Mouse (Mus musculus): ENCODE measurements around the gene Ube2l3. TPM values are rescaled to one million over a fixed set of nuclear protein-coding genes. Genes with fewer than 3 reads are reported as not detected.
"Not testable (repeated sequence)": the region's sequence is repeated elsewhere in the genome, so short reads cannot be mapped to it uniquely, and the experiment has no call there.

Ube2l3 gene
- polyA plus RNA-seq, 1 experiment = 51.2 TPM

DNA sequence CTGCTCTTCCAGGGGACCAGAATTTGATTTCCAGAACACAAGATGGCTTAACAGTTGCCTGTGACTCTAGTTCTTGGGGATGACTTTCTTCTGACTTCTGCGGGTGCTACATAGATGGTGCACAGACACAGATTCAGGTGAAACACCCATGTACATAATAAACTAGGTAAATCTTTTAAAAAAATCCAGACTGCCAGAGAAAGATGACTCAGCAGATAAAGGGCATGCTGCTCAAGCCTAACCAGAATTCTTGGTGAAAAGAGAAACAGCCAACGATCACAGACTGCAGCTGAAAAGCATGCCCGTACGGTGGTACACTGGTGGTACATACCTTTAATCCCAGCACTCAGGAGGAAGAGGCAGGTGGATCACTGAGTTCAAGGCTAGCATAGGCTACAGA, 8.6 kb downstream of the Ube2l3 start:
- WGBS = 79% methylated on average over 4 of the region's 4 CpGs
- TF ChIP-seq POLR2A (IDR thresholded peaks at IDR 0.05; ENCODE audit: borderline replicate concordance, extremely low read depth, low read depth, low read length) (no peak), CTCF (IDR thresholded peaks at IDR 0.05; ENCODE audit: insufficient read depth, low read length) (no peak)
- no peak for DNase-seq
- Histone ChIP-seq H3K4me1 (ENCODE audit: control insufficient read depth, insufficient read depth, low read length) (peaks cover 8% of the 10 kb centered on the region), H3K4me3 (replicated peaks; ENCODE audit: extremely low read depth, low read depth, low read length) (no peak overlapping the region)

DNA sequence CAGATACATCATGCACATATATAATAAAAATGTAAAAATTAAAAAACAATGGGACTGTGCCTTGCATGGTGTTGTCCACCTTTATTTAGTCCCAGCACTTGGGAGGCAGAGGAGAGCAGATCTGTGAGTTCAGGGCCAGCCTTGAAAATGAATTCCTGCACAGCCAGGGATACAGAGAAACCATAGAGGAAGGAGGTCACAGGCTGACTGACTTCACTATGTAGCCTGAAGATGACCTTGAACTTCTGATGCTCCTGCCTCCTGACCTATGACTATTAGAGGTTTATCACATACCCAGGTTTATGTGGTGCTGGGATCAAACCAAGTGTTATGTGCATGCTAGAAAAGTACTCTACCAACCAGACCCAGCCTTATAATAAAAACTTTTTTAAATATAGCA, 17.0 kb downstream of the Ube2l3 start:
- peaks cover 6% of the 10 kb centered on the region for H3K4me1 ChIP-seq (ENCODE audit: control insufficient read depth, insufficient read depth, low read length)
- no peak for DNase-seq
- TF ChIP-seq POLR2A (IDR thresholded peaks at IDR 0.05; ENCODE audit: borderline replicate concordance, extremely low read depth, low read depth, low read length) (no peak), CTCF (IDR thresholded peaks at IDR 0.05; ENCODE audit: insufficient read depth, low read length) (no peak)
- H3K4me3 ChIP-seq (replicated peaks; ENCODE audit: extremely low read depth, low read depth, low read length) = no peak overlapping the region

DNA sequence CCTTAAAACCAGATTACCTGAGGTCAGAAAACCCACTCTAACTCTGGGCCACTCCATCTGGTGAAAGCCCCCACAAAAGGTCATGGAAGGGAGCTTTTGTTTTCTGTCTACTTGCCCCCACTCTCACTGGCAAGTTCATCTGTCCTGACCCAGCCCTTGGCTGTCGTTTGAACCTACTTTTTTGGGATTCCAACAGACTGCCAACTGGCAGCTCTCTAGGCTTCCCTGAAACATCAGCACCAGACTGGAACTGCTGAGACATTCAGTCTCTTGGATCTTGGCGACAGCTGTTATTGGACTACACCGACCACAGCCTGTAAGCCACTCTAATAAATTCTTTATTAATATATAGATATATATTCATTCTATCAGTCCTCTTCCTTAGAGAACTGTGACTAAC, 19.4 kb downstream of the Ube2l3 start:
- Histone ChIP-seq H3K4me3 (replicated peaks; ENCODE audit: extremely low read depth, low read depth, low read length) (no peak overlapping the region), H3K4me1 (ENCODE audit: control insufficient read depth, insufficient read depth, low read length) (peaks cover 6% of the 10 kb centered on the region)
- TF ChIP-seq CTCF (IDR thresholded peaks at IDR 0.05; ENCODE audit: insufficient read depth, low read length) (no peak), POLR2A (IDR thresholded peaks at IDR 0.05; ENCODE audit: borderline replicate concordance, extremely low read depth, low read depth, low read length) (no peak)
- no peak for DNase-seq
- 61% methylated on average over 3 of the region's 3 CpGs for WGBS

DNA sequence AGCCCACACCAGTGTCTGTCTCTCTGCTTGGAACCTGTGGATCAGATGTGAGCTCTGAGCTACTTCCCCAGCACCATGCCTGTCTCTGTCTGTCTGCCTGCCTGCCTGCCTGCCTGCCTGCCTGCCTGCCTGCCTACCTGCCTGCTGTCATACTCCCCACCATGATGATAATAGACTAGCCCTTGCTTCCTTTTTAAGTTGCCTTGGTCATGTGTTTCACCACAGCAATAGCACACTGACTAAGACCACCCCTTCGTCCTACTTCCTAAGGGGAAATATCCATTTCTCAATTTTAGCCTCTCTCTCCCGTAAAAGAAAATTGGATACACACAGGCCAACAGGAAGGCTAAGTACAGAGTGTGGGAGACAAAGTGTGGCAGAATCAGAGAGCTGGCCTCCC, 20.3 kb downstream of the Ube2l3 start:
- TF ChIP-seq CTCF (IDR thresholded peaks at IDR 0.05; ENCODE audit: insufficient read depth, low read length) (no peak), POLR2A (IDR thresholded peaks at IDR 0.05; ENCODE audit: borderline replicate concordance, extremely low read depth, low read depth, low read length) (no peak)
- no peak for DNase-seq
- WGBS = 57% methylated on average over 2 of the region's 2 CpGs
- no peak overlapping the region for H3K4me3 ChIP-seq (replicated peaks; ENCODE audit: extremely low read depth, low read depth, low read length)
- peaks cover 6% of the 10 kb centered on the region for H3K4me1 ChIP-seq (ENCODE audit: control insufficient read depth, insufficient read depth, low read length)

DNA sequence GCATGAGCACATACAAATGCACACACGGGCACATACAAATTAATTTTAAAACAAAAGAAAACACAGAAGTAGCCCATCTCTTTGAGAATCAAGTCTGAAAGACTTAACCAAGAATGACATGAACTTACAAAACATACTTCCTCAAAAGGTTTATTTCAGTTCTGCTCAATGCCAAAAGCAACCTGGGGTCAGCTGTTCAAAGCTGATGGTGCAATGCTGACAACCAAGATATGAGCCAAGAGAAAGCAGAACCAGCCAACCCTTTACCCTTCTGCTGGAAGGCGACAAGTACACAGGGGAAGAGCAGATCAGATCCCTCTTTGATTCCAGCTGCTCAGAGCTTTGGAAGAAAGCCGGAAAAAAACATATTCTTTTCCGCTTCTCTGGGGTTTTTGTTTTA, 21.1 kb downstream of the Ube2l3 start:
- H3K4me3 ChIP-seq (replicated peaks; ENCODE audit: extremely low read depth, low read depth, low read length) = no peak overlapping the region
- TF ChIP-seq CTCF (IDR thresholded peaks at IDR 0.05; ENCODE audit: insufficient read depth, low read length) = no peak
- no peak for TF ChIP-seq POLR2A (IDR thresholded peaks at IDR 0.05; ENCODE audit: borderline replicate concordance, extremely low read depth, low read depth, low read length)
- WGBS = 53% methylated on average over 4 of the region's 4 CpGs
- no peak for DNase-seq
- H3K4me1 ChIP-seq (ENCODE audit: control insufficient read depth, insufficient read depth, low read length) = peaks cover 6% of the 10 kb centered on the region

DNA sequence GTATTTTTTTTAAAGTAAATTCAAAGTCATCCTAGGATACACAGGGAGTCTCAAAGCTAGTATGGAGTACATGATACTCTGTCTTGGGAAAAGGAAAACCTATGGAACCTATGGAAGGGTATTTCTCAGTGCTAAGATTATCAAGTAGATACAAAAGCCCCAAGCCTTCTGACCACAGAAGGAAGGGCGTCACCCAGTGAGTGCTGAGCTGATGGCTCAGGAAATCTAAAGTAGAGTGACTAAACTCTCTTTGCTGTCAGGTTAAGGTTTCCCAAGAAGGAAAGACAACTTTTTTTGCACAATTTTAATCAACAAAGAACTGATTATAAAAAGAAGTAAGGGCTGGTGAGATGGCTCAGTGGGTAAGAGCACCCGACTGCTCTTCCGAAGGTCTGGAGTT, 22.7 kb downstream of the Ube2l3 start:
- DNase-seq = no peak
- TF ChIP-seq CTCF (IDR thresholded peaks at IDR 0.05; ENCODE audit: insufficient read depth, low read length) (no peak), POLR2A (IDR thresholded peaks at IDR 0.05; ENCODE audit: borderline replicate concordance, extremely low read depth, low read depth, low read length) (no peak)
- Histone ChIP-seq H3K4me1 (ENCODE audit: control insufficient read depth, insufficient read depth, low read length) (peaks cover 6% of the 10 kb centered on the region), H3K4me3 (replicated peaks; ENCODE audit: extremely low read depth, low read depth, low read length) (no peak overlapping the region)
- WGBS = 84% methylated on average over 3 of the region's 3 CpGs

DNA sequence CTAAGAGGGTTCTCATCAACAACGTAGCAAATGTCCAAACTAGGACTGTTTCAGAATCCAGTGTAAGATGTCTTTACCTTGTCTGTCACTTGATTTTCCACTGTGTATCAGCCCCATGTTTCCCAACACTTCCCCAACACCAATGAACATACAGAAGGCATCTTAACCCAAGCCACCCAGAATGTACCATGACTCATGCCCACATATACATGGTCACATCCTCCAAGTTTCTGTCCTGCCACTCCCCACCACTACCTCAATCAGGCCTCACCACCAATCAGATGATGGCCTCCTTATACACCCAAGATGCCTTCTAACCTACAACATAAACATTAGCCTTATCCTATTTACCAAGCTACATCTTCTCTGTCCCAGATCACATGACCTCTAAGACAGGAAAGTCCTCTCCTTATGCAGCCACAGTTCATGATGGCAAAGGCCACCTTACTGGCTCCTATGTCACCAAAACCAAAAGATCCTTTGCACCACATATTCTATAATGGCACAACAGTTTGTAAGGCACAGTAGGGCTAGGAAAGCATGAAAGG, 24.8 kb downstream of the Ube2l3 start:
- WGBS = 86% methylated on average over 1 of the region's 1 CpGs

DNA sequence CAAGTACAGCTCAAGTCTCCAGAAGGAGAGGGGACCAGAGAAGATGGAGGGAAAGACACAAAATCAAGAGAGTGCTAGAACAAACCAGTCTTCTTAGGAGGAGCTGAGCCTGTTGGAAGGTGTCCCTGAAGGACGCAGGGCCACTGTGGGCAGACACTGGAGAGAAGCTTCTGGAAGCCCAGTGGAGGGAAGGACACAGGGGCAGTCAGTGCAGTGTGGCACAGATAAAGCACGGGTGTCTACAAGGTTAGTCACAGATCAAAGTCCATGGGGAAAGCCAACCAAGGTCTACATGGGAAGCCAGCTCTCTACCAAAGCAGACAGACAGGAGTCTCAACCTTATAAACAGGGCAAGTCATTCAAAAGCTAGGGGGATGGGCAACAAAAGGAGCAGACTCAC, 26.7 kb downstream of the Ube2l3 start:
- DNase-seq = no peak
- 80% methylated on average over 2 of the region's 2 CpGs for WGBS

More for the DNA sequence above, 24.8 kb downstream of the Ube2l3 start:
- no peak for DNase-seq
- no peak for TF ChIP-seq POLR2A (IDR thresholded peaks at IDR 0.05; ENCODE audit: borderline replicate concordance, extremely low read depth, low read depth, low read length)
- TF ChIP-seq CTCF (IDR thresholded peaks at IDR 0.05; ENCODE audit: insufficient read depth, low read length) = no peak
- Histone ChIP-seq H3K4me3 (replicated peaks; ENCODE audit: extremely low read depth, low read depth, low read length) (no peak overlapping the region), H3K4me1 (ENCODE audit: control insufficient read depth, insufficient read depth, low read length) (peaks cover 6% of the 10 kb centered on the region)

DNA sequence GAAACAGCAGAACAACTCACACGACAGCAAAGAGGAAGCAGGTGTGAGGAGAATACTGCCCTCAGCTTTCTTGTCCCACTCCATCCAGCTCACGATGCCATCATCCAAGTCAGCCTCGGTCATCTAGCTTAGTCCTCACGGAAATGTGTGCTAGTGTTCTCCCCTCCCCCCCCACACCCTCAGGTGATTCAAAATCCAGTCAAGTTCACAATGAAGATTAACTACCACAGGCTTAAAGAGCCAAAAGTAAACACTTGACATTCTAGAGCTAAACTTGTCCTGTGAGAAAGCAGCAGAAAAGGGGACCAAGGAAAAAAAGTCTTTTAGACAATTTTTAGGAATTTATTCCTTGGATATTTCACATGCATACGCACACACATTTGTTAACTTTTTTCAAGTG, 34.4 kb downstream of the Ube2l3 start:
- 73% methylated on average over 5 of the region's 5 CpGs for WGBS
- Histone ChIP-seq H3K4me3 (replicated peaks; ENCODE audit: extremely low read depth, low read depth, low read length) (no peak overlapping the region), H3K4me1 (ENCODE audit: control insufficient read depth, insufficient read depth, low read length) (peaks cover 4% of the 10 kb centered on the region; the same call in 1 of the 2 replicates)
- TF ChIP-seq POLR2A (IDR thresholded peaks at IDR 0.05; ENCODE audit: borderline replicate concordance, extremely low read depth, low read depth, low read length) (no peak), CTCF (IDR thresholded peaks at IDR 0.05; ENCODE audit: insufficient read depth, low read length) (no peak)
- DNase-seq = no peak

More for the DNA sequence above, 26.7 kb downstream of the Ube2l3 start:
- Histone ChIP-seq H3K4me1 (ENCODE audit: control insufficient read depth, insufficient read depth, low read length) (no peaks in the 10 kb centered on the region; the same call in none of the 2 replicates), H3K4me3 (replicated peaks; ENCODE audit: extremely low read depth, low read depth, low read length) (no peak overlapping the region)
- no peak for TF ChIP-seq CTCF (IDR thresholded peaks at IDR 0.05; ENCODE audit: insufficient read depth, low read length)
- TF ChIP-seq POLR2A (IDR thresholded peaks at IDR 0.05; ENCODE audit: borderline replicate concordance, extremely low read depth, low read depth, low read length) = no peak

DNA sequence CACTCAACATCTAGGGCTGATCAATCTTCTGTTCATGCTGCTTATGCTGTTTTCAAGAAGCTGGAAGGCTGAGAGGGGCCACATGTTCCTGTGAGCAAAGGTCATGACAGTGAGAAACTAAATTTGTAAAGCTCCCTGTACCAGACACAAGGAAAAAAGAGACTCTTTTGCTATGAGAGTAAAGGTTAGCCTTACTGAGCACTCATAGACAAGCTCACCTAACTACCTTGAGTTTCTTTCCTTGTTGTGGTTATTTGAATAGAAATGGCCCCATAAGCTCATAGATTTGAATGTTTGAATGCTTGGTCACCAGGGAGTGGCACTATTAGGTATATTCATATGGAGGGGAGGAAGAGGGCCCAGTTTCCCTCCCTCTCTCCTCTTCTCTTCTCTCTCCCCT, 35.3 kb downstream of the Ube2l3 start:
- H3K4me1 ChIP-seq (ENCODE audit: control insufficient read depth, insufficient read depth, low read length) = peaks cover 4% of the 10 kb centered on the region; the same call in 1 of the 2 replicates
- DNase-seq = no peak
- no peak for TF ChIP-seq POLR2A (IDR thresholded peaks at IDR 0.05; ENCODE audit: borderline replicate concordance, extremely low read depth, low read depth, low read length)
- no peak for TF ChIP-seq CTCF (IDR thresholded peaks at IDR 0.05; ENCODE audit: insufficient read depth, low read length)
- H3K4me3 ChIP-seq (replicated peaks; ENCODE audit: extremely low read depth, low read depth, low read length) = no peak overlapping the region

DNA sequence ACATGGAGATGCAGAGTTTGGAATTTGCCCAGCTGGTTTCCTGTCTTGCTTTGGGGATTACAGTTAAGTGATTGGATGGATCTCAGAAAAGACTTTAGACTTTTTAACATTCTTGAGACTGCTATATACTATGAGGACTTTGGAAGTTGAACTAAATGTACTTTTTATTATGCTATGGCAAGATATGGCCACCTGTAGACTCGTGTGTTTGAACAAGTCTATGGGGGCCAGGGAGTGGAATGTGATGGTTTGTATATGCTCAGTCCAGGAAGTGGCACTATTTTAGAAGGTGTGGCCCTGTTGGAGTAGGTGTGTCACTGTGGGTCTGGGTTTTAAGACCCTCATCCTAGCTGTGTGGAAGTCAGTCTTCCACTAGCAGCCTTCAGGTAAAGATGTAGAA, 37.0 kb downstream of the Ube2l3 start:
- 68% methylated on average over 1 of the region's 1 CpGs for WGBS
- not testable (repeated sequence) for DNase-seq

More for the DNA sequence above, 37.0 kb downstream of the Ube2l3 start:
- H3K4me1 ChIP-seq (ENCODE audit: control insufficient read depth, insufficient read depth, low read length); H3K4me3 ChIP-seq (replicated peaks; ENCODE audit: extremely low read depth, low read depth, low read length): not testable (repeated sequence)

All from lung, adult 2 months (tissue).